Mouse (Mus musculus): ENCODE data around the gene Clec2l.
"Not testable (repeated sequence)": the region's sequence is repeated elsewhere in the genome, so short reads cannot be mapped to it uniquely, and the experiment has no call there.

Clec2l gene

GRCm38 (mm10) chr6:38670488-38670887, 7.6 kb downstream of the Clec2l start:
- not testable (repeated sequence) for DNase-seq (ENCODE audit: low spot score in 2 of 2)

- DNase-seq (ENCODE audit: low spot score in 2 of 2): no peak
Observed at GRCm38 (mm10) chr6:38671270-38671669, 8.4 kb downstream of the Clec2l start.

- DNase-seq (ENCODE audit: low spot score in 2 of 2): no peak
Observed at GRCm38 (mm10) chr6:38672011-38672410, 9.1 kb downstream of the Clec2l start.

- DNase-seq (ENCODE audit: low spot score in 2 of 2): no peak
Observed at GRCm38 (mm10) chr6:38676217-38676616, 13.3 kb downstream of the Clec2l start.

- DNase-seq (ENCODE audit: low spot score in 2 of 2): no peak
Observed at GRCm38 (mm10) chr6:38676723-38677122, 13.9 kb downstream of the Clec2l start.

GRCm38 (mm10) chr6:38677629-38678028, 14.8 kb downstream of the Clec2l start:
- no peak for DNase-seq (ENCODE audit: low spot score in 2 of 2)

GRCm38 (mm10) chr6:38682532-38682931, 19.7 kb downstream of the Clec2l start:
- DNase-seq (ENCODE audit: low spot score in 2 of 2): no peak

GRCm38 (mm10) chr6:38687216-38687615, 24.3 kb downstream of the Clec2l start:
- DNase-seq (ENCODE audit: low spot score in 2 of 2): no peak

- no peak for DNase-seq (ENCODE audit: low spot score in 2 of 2)
Observed at GRCm38 (mm10) chr6:38688841-38689240, 26.0 kb downstream of the Clec2l start.

GRCm38 (mm10) chr6:38690615-38691014, 27.7 kb downstream of the Clec2l start:
- no peak for DNase-seq (ENCODE audit: low spot score in 2 of 2)

- DNase-seq (ENCODE audit: low spot score in 2 of 2): no peak
Observed at GRCm38 (mm10) chr6:38691052-38691451, 28.2 kb downstream of the Clec2l start.

- DNase-seq (ENCODE audit: low spot score in 2 of 2): no peak
Observed at GRCm38 (mm10) chr6:38692556-38692955, 29.7 kb downstream of the Clec2l start.

- DNase-seq (ENCODE audit: low spot score in 2 of 2): peak; percentile 72 to 78
Observed at GRCm38 (mm10) chr6:38695380-38696054, 32.6 kb downstream of the Clec2l start.

- DNase-seq (ENCODE audit: low spot score in 2 of 2): no peak
Observed at GRCm38 (mm10) chr6:38696570-38696969, 33.7 kb downstream of the Clec2l start.

- no peak for DNase-seq (ENCODE audit: low spot score in 2 of 2)
Observed at GRCm38 (mm10) chr6:38698233-38698889, 35.5 kb downstream of the Clec2l start.

GRCm38 (mm10) chr6:38701421-38701820, 38.6 kb downstream of the Clec2l start:
- no peak for DNase-seq (ENCODE audit: low spot score in 2 of 2)

- no peak for DNase-seq (ENCODE audit: low spot score in 2 of 2)
Observed at GRCm38 (mm10) chr6:38702810-38703399, 40.0 kb downstream of the Clec2l start.

- no peak for DNase-seq (ENCODE audit: low spot score in 2 of 2)
Observed at GRCm38 (mm10) chr6:38703526-38703925, 40.7 kb downstream of the Clec2l start.

- DNase-seq (ENCODE audit: low spot score in 2 of 2): no peak
Observed at GRCm38 (mm10) chr6:38704264-38704984, 41.6 kb downstream of the Clec2l start.

- no peak for DNase-seq (ENCODE audit: low spot score in 2 of 2)
Observed at GRCm38 (mm10) chr6:38710449-38710848, 47.6 kb downstream of the Clec2l start.

GRCm38 (mm10) chr6:38713957-38714898, 51.4 kb downstream of the Clec2l start:
- no peak for DNase-seq (ENCODE audit: low spot score in 2 of 2)

Measured in frontal cortex, postnatal 25 days (tissue).